Mouse (Mus musculus) forebrain, embryonic 14.5 days (tissue): ENCODE data around the gene Pdzd7. TPM values are rescaled to one million over a fixed set of nuclear protein-coding genes. Genes with fewer than 3 reads are reported as not detected.
"Not testable (repeated sequence)": the region's sequence is repeated elsewhere in the genome, so short reads cannot be mapped to it uniquely, and the experiment has no call there.

Source experiments
- ATAC-seq: fragments of 200-750 bp; cut with Nextera tagmentation; 2 replicates; pipeline ENCODE4 v1.8.0; 2017; ENCODE audit warnings: mild to moderate bottlenecking, moderate library complexity
- DNase-seq: peaks from one replicate; pipeline ENCODE4 v3.0.0-alpha.2; 2015; ENCODE audit warnings: low spot score
- H3K27ac ChIP-seq: fragments of 300-500 bp; sonication (generic); 2 replicates; pipeline ENCODE4 v1.5.1; 2014; ENCODE audit warnings: low read depth, mild to moderate bottlenecking, control low read depth, low read length, moderate library complexity
- H3K27me3 ChIP-seq: fragments of 300-500 bp; sonication (generic); replicated peaks from 2 replicates; pipeline ENCODE4 v1.6.1; 2014; ENCODE audit warnings: low read length, control low read depth, mixed read lengths; ENCODE audit not compliant: control insufficient read depth, insufficient read depth
- H3K36me3 ChIP-seq: fragments of 300-500 bp; sonication (generic); 2 replicates; pipeline ENCODE4 v1.6.1; 2014; ENCODE audit warnings: low read length, control low read depth; ENCODE audit not compliant: control insufficient read depth, insufficient read depth
- H3K4me1 ChIP-seq: fragments of 300-500 bp; sonication (generic); 2 replicates; pipeline ENCODE4 v1.6.1; 2014; ENCODE audit warnings: antibody characterized with exemption, low read length, control low read depth; ENCODE audit not compliant: control insufficient read depth, insufficient read depth
- H3K4me2 ChIP-seq: fragments of 300-500 bp; sonication (generic); 2 replicates; pipeline ENCODE4 v1.6.1; 2014; ENCODE audit warnings: mild to moderate bottlenecking, control low read depth, low read length
- H3K4me3 ChIP-seq: fragments of 300-500 bp; sonication (generic); 2 replicates; pipeline ENCODE4 v1.5.1; 2014; ENCODE audit warnings: low read depth, low read length, control low read depth
- H3K9ac ChIP-seq: fragments of 300-500 bp; sonication (generic); 2 replicates; pipeline ENCODE4 v1.6.1; 2014; ENCODE audit warnings: mild to moderate bottlenecking, low read length, control low read depth, moderate library complexity
- H3K9me3 ChIP-seq: fragments of 300-500 bp; sonication (generic); replicated peaks from 2 replicates; pipeline ENCODE4 v1.6.1; 2016; ENCODE audit warnings: low read length, control low read depth, mixed read lengths; ENCODE audit not compliant: control insufficient read depth
- WGBS: fragments of 180-500 bp; shearing (Covaris S2); extraction: QIAGEN DNeasy Blood & Tissue Kit; methylation state at CpG from one replicate; pipeline ENCODE4 v1.1.7; 2014; 5-methylcytosine and 5-hydroxymethylcytosine counted together
- polyA plus RNA-seq: library from polyadenylated mRNA; unstranded; fragments of >200 nt; fragmentation: Nextera tagmentation; extraction: Ambion mirVana; gene quantifications from 2 replicates; pipeline ENCODE4 v1.2.1, GENCODE M21; 2014

Pdzd7 gene
- polyA plus RNA-seq, 1 experiment from 2014 or later = 1.1 TPM

GRCm38 (mm10) chr19:45040214-45040613 lies 5.3 kb downstream of the Pdzd7 start:
- H3K4me2 ChIP-seq = no peak overlapping the region
- H3K27me3 ChIP-seq = peaks cover 1% of the 10 kb centered on the region; the same call in 1 of the 2 replicates
- no peak for DNase-seq
- H3K27ac ChIP-seq = no peak overlapping the region
- no peak for ATAC-seq
- H3K36me3 ChIP-seq = no peaks in the 10 kb centered on the region
- WGBS = 56% methylated on average over 13 of the region's 13 CpGs
- no peak overlapping the region for H3K4me3 ChIP-seq
- no peak overlapping the region for H3K9ac ChIP-seq
- no peaks in the 10 kb centered on the region for H3K4me1 ChIP-seq
- H3K9me3 ChIP-seq = no peaks in the 10 kb centered on the region

GRCm38 (mm10) chr19:45038198-45038597 lies 7.3 kb downstream of the Pdzd7 start:
- H3K9ac ChIP-seq, H3K27me3 ChIP-seq, DNase-seq, H3K4me2 ChIP-seq, H3K4me1 ChIP-seq, H3K27ac ChIP-seq, H3K36me3 ChIP-seq, H3K9me3 ChIP-seq, ATAC-seq, H3K4me3 ChIP-seq: not testable (repeated sequence)
- WGBS = 90% methylated on average over 7 of the region's 7 CpGs

- Histone ChIP-seq H3K9ac (no peak overlapping the region), H3K36me3 (no peaks in the 10 kb centered on the region), H3K27me3 (no peaks in the 10 kb centered on the region), H3K4me2 (no peak overlapping the region), H3K27ac (no peak overlapping the region), H3K4me3 (no peak overlapping the region), H3K9me3 (no peaks in the 10 kb centered on the region), H3K4me1 (no peaks in the 10 kb centered on the region)
- no peak for ATAC-seq
- WGBS = 33% methylated on average over 16 of the region's 16 CpGs
- no peak for DNase-seq
These were observed 8.7 kb downstream of the Pdzd7 start for GRCm38 (mm10) chr19:45036867-45037266.

GRCm38 (mm10) chr19:45032570-45033332 lies 12.8 kb downstream of the Pdzd7 start:
- WGBS = 48% methylated on average over 17 of the region's 17 CpGs
- H3K27me3 ChIP-seq = no peaks in the 10 kb centered on the region
- H3K9ac ChIP-seq = no peak overlapping the region
- peak; percentile 38 for DNase-seq
- H3K4me3 ChIP-seq = no peak overlapping the region
- H3K36me3 ChIP-seq = peaks cover 11% of the 10 kb centered on the region; the same call in 1 of the 2 replicates
- no peak overlapping the region for H3K4me2 ChIP-seq
- no peak overlapping the region for H3K27ac ChIP-seq
- H3K4me1 ChIP-seq = no peaks in the 10 kb centered on the region
- no peaks in the 10 kb centered on the region for H3K9me3 ChIP-seq
- no peak for ATAC-seq

DNA sequence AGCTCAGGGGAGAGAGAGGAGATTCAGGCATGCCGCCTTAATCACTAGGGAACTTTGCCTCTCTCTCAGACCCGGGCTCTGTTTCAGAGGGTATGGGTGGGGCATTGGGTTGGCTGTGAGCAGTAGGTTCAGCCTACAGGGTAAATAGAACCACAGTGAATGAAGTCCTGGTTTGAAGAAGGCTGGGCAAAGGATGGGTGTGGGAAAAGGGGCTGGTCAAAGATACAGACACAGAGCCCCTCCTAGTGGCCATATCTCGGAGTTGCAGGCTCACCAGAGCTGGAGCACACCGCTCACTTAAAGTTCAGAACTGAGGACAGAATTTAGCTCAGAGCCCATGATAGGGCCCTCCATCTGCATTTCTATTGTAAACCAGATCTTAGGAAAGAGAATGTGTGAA lies 13.7 kb downstream of the Pdzd7 start:
- H3K9ac ChIP-seq = no peak overlapping the region
- H3K4me2 ChIP-seq = no peak overlapping the region
- H3K4me3 ChIP-seq = no peak overlapping the region
- no peaks in the 10 kb centered on the region for H3K4me1 ChIP-seq
- peaks cover 19% of the 10 kb centered on the region for H3K36me3 ChIP-seq
- DNase-seq (peak; percentile 86), ATAC-seq (peak; percentile 66)
- H3K9me3 ChIP-seq = no peaks in the 10 kb centered on the region
- H3K27me3 ChIP-seq = no peaks in the 10 kb centered on the region
- WGBS = 16% methylated on average over 4 of the region's 4 CpGs
- no peak overlapping the region for H3K27ac ChIP-seq

GRCm38 (mm10) chr19:45030746-45031693 lies 14.5 kb downstream of the Pdzd7 start:
- H3K9me3 ChIP-seq = no peaks in the 10 kb centered on the region
- peak; percentile 94 for DNase-seq
- 38% methylated on average over 20 of the region's 20 CpGs for WGBS
- no peak overlapping the region for H3K4me3 ChIP-seq
- H3K27me3 ChIP-seq = no peaks in the 10 kb centered on the region
- H3K36me3 ChIP-seq = peaks cover 27% of the 10 kb centered on the region
- H3K4me1 ChIP-seq = no peaks in the 10 kb centered on the region
- ATAC-seq = peak; percentile 36
- H3K27ac ChIP-seq = no peak overlapping the region
- no peak overlapping the region for H3K9ac ChIP-seq
- H3K4me2 ChIP-seq = peak overlapping the region; percentile 36

GRCm38 (mm10) chr19:45030111-45030510 lies 15.4 kb downstream of the Pdzd7 start:
- Histone ChIP-seq H3K27ac (no peak overlapping the region), H3K4me1 (no peaks in the 10 kb centered on the region), H3K9me3 (no peaks in the 10 kb centered on the region), H3K9ac (no peak overlapping the region), H3K4me2 (no peak overlapping the region), H3K4me3 (no peak overlapping the region), H3K27me3 (no peaks in the 10 kb centered on the region), H3K36me3 (peaks cover 34% of the 10 kb centered on the region)
- WGBS = 47% methylated on average over 8 of the region's 8 CpGs
- DNase-seq (peak; percentile 42), ATAC-seq (peak; percentile 24)

DNA sequence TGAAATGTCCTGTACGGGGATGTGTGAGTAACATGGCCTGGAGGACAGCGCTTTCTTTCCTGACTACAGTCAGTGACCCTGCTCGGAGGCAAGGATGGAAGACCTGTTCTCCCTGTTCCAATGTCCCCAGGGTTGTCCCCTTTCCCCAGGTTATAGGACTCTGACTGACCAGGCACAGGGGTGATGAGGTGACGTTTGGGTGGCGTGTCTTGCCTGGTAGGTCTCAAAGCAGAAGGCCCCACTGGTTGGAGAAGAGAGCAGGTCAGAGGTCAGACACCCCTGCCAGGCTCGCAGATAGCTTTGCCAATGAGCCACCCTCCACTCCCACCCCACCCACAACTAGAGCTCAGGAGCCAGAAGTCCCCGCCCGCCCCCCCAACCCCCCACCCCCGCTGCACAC lies 15.9 kb downstream of the Pdzd7 start:
- no peak overlapping the region for H3K4me3 ChIP-seq
- no peaks in the 10 kb centered on the region for H3K9me3 ChIP-seq
- 58% methylated on average over 9 of the region's 9 CpGs for WGBS
- H3K9ac ChIP-seq = no peak overlapping the region
- H3K4me2 ChIP-seq = no peak overlapping the region
- DNase-seq = no peak
- H3K4me1 ChIP-seq = no peaks in the 10 kb centered on the region
- H3K36me3 ChIP-seq = peaks cover 39% of the 10 kb centered on the region
- H3K27ac ChIP-seq = no peak overlapping the region
- no peaks in the 10 kb centered on the region for H3K27me3 ChIP-seq
- no peak for ATAC-seq
